ENCODE assay signal across 17 mouse cellular contexts in the genomic region with DNA sequence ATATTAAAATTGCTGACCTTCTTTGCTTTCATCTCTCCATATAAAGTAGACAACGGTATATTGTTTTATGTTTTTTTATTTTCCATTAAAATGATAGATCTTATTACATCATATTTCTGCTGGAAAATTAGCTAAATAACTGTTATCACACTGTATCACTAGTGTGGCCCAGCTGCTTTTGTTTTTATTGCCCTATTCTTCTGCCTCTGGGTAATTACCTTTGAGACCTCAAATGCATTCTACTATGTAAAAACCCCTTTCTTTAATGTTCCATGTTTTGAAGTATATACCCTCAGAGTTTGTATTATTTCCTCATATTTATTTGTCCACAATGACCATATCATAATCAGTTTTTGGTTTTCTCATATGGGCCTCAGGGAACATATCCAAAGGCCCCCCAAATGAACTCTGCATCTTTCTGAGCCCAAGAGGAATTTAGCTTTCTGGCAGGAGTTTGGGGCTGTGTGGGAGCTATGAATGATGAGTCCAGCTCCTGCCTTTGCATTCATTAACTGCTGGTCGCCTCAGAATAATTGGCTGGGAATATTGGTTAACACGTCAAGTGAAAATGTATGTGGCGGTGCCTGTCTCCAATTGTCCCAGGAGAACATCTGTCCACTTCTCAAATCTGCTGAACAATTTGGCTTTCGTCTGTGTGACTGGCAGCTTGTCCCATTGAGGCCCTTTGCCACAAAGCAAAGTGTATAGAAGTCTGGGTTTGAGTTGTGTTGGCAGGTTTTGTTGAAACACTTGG.
A peak's percentile ranks its signal among the peaks of the same experiment; 100 is the strongest.
DNase-seq lines count a peak whose midpoint lies in the region; ATAC-seq lines count a peak whose summit lies in the region.
"Had no signal": no experiment of that assay in that cellular context is flagged by ENCODE, and none has a peak within 500 bp of the region (broad histone marks: within the 10 kb centered on the region; RNA-seq: fewer than 3 reads in every experiment).

No protein-coding gene starts in this region.

- intact Hi-C loops in left cerebral cortex, postnatal 4 days (cut with DNase I) = no loop called here

- peak; percentile 76 for ATAC-seq in midbrain, embryonic 11.5 days (ENCODE audit: low FRiP score)
- ATAC-seq in neural tube, embryonic 15.5 days (ENCODE audit: low FRiP score) = 0 out of 2 replicates have a peak, but pooled peaks have one; percentile 31
- ATAC-seq: intestine, postnatal 0 days had no signal

- no peak overlapping the region for H3K4me3 ChIP-seq in hindbrain, embryonic 10.5 days
- H3K4me3 ChIP-seq in midbrain, embryonic 11.5 days (ENCODE audit: low read depth, low read length) = no peak overlapping the region
- H3K4me3 ChIP-seq in neural tube, embryonic 15.5 days (replicated peaks) = no peak overlapping the region
- H3K4me3 ChIP-seq: embryonic facial prominence, embryonic 12.5 days; heart, embryonic 12.5 days; liver, embryonic 15.5 days; megakaryocyte, embryonic 14.5 days had no signal

- H3K27ac ChIP-seq in hindbrain, embryonic 10.5 days = no peak overlapping the region
- no peak overlapping the region for H3K27ac ChIP-seq in midbrain, embryonic 11.5 days (ENCODE audit: low read depth, low read length)
- no peak overlapping the region for H3K27ac ChIP-seq in neural tube, embryonic 15.5 days (replicated peaks)
- H3K27ac ChIP-seq: embryonic facial prominence, embryonic 12.5 days; liver, embryonic 15.5 days had no signal

- WGBS in hindbrain, embryonic 10.5 days = 53% methylated on average over 5 of the region's 5 CpGs
- 50% methylated on average over 5 of the region's 5 CpGs for WGBS in midbrain, embryonic 11.5 days
- WGBS in neural tube, embryonic 15.5 days = 32% methylated on average over 5 of the region's 5 CpGs

- no peaks in the 10 kb centered on the region for H3K27me3 ChIP-seq in hindbrain, embryonic 10.5 days (ENCODE audit: insufficient read depth, poor library complexity, severe bottlenecking)
- H3K27me3 ChIP-seq in midbrain, embryonic 11.5 days (ENCODE audit: control insufficient read depth, insufficient read depth, low read length) = no peaks in the 10 kb centered on the region
- H3K27me3 ChIP-seq in neural tube, embryonic 15.5 days (replicated peaks) = no peaks in the 10 kb centered on the region
- H3K27me3 ChIP-seq: embryonic facial prominence, embryonic 12.5 days; heart, embryonic 12.5 days; liver, embryonic 15.5 days; megakaryocyte, embryonic 14.5 days had no signal

- H3K4me2 ChIP-seq in midbrain, embryonic 11.5 days = no peak overlapping the region
- H3K4me2 ChIP-seq in neural tube, embryonic 15.5 days = no peak overlapping the region
- H3K4me2 ChIP-seq: embryonic facial prominence, embryonic 12.5 days; heart, embryonic 12.5 days; liver, embryonic 15.5 days had no signal

- DNase-seq in left cerebral cortex, postnatal 4 days = peak; percentile 11
- no peak for DNase-seq in left cerebral cortex, adult 8-10 months (ENCODE audit: low spot score in 2 of 2)
- peak; percentile 4 for DNase-seq in hindbrain, embryonic 10.5 days (ENCODE audit: low spot score)
- DNase-seq in midbrain, embryonic 11.5 days (ENCODE audit: low spot score, missing footprints) = no peak
- no peak for DNase-seq in kidney, adult 8-10 months
- no peak for DNase-seq in spleen, adult 18-20 months
- DNase-seq in right cerebral cortex, adult 18-20 months = no peak
- DNase-seq: adrenal gland, adult 8-10 months; cerebellum, adult 11 months; kidney, postnatal 14 days; lung, postnatal 10 days had no signal

- peaks cover 13% of the 10 kb centered on the region; the same call in 1 of the 2 replicates for H3K4me1 ChIP-seq in hindbrain, embryonic 10.5 days (replicated peaks)
- no peaks in the 10 kb centered on the region for H3K4me1 ChIP-seq in midbrain, embryonic 11.5 days (ENCODE audit: control insufficient read depth, insufficient read depth, low read length)
- no peaks in the 10 kb centered on the region for H3K4me1 ChIP-seq in neural tube, embryonic 15.5 days
- H3K4me1 ChIP-seq: embryonic facial prominence, embryonic 12.5 days; heart, embryonic 12.5 days; liver, embryonic 15.5 days had no signal

- no peak overlapping the region for H3K9ac ChIP-seq in midbrain, embryonic 11.5 days (ENCODE audit: low read length)
- H3K9ac ChIP-seq in neural tube, embryonic 15.5 days (replicated peaks) = no peak overlapping the region
- H3K9ac ChIP-seq: embryonic facial prominence, embryonic 12.5 days; heart, embryonic 12.5 days; liver, embryonic 15.5 days had no signal

- no peaks in the 10 kb centered on the region for H3K9me3 ChIP-seq in hindbrain, embryonic 10.5 days
- H3K9me3 ChIP-seq in midbrain, embryonic 11.5 days (ENCODE audit: control insufficient read depth, low read length) = no peaks in the 10 kb centered on the region
- H3K9me3 ChIP-seq in neural tube, embryonic 15.5 days (replicated peaks) = no peaks in the 10 kb centered on the region
- H3K9me3 ChIP-seq: embryonic facial prominence, embryonic 12.5 days; heart, embryonic 12.5 days; liver, embryonic 15.5 days; megakaryocyte, embryonic 14.5 days had no signal

- no peaks in the 10 kb centered on the region for H3K36me3 ChIP-seq in hindbrain, embryonic 10.5 days
- no peaks in the 10 kb centered on the region for H3K36me3 ChIP-seq in midbrain, embryonic 11.5 days (ENCODE audit: control insufficient read depth, insufficient read depth, low read length)
- H3K36me3 ChIP-seq in neural tube, embryonic 15.5 days = no peaks in the 10 kb centered on the region
- H3K36me3 ChIP-seq: embryonic facial prominence, embryonic 12.5 days; heart, embryonic 12.5 days; liver, embryonic 15.5 days had no signal

Comparison
In these comparisons a context has a peak if more than half of its experiments do, and no peak if none do; other contexts are left out.
1. DNase-seq: peak in left cerebral cortex, postnatal 4 days (single experiment) and hindbrain, embryonic 10.5 days (single experiment); none in left cerebral cortex, adult 8-10 months (0 of 2), midbrain, embryonic 11.5 days (single experiment), kidney, adult 8-10 months (0 of 2), spleen, adult 18-20 months (0 of 2) and right cerebral cortex, adult 18-20 months (single experiment).